Mouse (Mus musculus): ENCODE results near the gene Gm20388. TPM values are rescaled to one million over a fixed set of nuclear protein-coding genes. Genes with fewer than 3 reads are reported as not detected.
A peak's percentile ranks its signal among the peaks of the same experiment; 100 is the strongest.

Gene Gm20388
- total RNA-seq, 2 experiments from 2014 or later: 10.3 to 10.6 TPM

DNA sequence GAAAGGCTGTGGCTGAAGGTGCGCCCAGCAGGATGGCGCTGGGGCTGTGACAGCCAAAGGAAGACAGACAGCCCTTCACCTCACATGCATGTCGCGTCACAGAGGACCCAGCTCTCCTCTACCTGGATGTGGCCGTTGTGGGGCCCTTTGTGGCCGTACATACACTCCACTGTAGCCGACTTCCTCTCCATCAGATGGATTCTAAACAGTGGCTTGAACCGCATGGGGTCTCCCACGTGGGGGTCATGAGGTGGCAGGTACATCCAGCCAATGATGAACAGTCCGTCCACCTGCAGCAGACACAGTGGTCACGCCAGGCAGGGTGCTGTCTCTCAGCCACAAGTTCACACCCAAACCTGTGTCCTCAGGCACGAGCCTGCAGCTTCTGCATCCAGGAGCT is 1649.2 kb downstream of the Gm20388 start:
- intact Hi-C loops (cut with DNase I): no loop called here
- no peak for DNase-seq (ENCODE audit: low spot score in 2 of 2)

DNA sequence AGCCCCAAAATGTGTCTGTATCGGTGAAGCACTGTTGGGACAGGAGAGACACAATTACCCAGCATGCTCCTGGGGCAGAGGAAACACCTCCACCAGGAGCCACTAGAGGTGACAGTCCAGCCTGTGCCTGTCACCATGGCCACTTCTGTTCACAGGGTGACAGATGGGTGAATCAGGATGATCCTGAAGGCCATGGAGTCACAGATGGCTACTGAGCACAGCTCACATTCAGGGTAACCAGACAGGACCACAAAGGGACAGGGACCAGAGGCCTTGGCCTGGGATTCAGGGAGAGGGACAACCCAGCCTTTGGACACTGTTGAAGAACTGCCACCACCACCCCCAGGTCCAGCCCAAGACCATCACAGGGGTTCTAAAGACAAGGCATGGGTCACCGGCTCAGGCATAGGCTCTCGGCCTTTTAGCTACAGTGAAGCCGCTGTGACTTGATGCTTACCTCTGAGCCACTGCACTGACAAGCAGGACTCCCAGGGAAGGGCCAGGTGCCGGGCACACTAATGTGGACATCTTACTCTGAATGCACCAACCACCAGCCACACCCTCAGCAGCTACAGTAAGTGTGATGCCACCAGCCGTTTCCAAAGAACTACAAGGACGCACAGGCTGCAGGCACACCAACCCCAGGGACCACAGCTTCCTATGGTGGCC is 1649.9 kb downstream of the Gm20388 start:
- DNase-seq (ENCODE audit: low spot score in 2 of 2): no peak
- intact Hi-C loops (cut with DNase I): no loop called here

DNA sequence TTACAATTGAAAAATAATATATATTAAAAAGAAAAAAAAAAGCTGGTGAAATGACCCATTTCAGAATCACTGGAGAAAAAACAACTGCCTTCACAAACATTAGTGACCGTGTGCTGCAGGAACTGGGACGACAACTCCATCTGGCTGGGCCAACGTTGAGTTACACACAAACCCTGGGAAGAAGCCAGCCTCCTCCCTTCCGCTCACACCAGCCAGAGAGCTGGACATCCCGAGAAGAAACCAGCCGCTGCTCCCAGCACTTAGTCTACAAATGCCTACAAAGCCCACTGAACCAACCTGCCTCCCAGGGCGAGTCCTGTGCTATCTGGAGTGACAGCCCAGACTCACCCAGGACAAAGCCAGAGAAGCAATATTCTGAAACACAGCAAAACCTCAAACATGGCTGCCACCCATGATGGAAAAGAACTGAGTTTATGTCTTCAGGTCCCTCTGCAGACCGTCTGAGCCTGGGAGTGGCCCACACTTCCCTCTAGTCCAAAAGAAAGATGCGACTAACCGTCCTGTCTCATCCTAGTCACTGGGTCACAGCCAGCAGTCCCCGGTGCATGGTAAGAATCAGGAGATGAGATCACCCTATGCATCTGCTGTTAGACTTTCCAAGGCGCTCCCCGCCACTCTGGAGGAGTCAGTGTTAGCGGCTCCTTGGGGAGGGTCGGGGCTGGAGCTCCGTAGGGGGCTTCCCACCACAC is 1651.2 kb downstream of the Gm20388 start:
- intact Hi-C loops (cut with DNase I): no loop called here
- DNase-seq (ENCODE audit: low spot score in 2 of 2): no peak

DNA sequence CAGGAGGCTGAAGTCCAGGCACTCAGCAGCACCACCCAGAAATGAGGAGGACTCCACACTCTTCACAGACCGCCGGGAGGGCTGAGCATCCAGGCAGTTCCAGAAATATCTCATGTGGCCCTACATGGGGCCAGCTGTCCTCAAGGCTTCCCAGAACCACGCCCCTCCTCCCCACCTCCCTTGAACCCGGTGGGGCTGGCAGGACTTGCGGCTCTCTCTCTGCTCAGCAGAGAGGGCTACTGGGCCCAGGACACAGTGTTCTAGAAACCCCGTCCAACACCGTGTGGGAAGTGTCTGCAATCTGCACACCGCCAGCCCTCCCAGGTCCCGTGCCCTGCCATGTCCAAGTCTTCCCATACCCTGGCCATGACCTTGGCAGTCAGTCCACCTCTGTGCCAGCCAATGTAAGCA is 1652.3 kb downstream of the Gm20388 start:
- intact Hi-C loops (cut with DNase I): no loop called here

DNA sequence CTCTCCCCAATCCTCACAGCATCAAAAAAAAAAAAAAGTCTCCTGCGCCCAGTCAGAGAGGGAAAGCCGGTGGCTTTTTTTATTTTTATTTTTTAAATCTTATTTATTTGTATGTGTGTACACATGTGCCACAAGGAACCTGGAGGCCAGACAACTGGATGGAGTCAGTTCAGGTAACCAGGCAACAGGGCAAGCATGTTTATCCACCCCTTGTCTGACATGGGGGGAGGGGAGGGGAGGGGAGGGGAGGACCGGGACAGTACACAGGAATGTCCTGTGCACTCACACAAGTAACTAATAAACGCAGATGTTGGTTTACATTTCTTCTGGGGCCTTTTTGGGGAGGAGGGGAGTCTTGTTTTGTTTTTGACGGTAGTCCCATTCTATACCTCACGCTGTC is 1653.1 kb downstream of the Gm20388 start:
- no peak for DNase-seq (ENCODE audit: low spot score in 2 of 2)
- intact Hi-C loops (cut with DNase I): no loop called here

More for the DNA sequence above, 1652.3 kb downstream of the Gm20388 start:
- peak in 1 of 2 experiments; percentile 35 for DNase-seq (ENCODE audit: low spot score in 2 of 2)

DNA sequence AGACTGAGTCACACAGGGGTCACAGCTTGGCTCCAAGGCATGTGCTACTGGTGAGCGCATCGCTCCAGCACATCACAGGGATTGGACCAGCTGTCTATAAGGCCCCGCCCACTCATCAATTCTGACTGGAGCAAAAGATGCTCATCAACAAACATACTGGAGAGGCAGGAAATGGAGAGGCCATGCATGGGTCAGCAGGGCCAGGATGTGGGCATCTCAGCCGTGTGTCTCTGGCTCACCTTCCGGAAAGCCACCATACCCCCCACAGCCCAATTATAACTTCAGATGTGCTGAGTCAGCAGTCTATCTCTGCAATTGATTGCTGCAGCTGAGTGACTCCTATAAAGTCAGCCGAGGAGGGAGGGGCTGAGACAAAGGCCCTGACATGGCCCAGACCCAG is 1657.7 kb downstream of the Gm20388 start:
- DNase-seq (ENCODE audit: low spot score in 2 of 2): no peak
- intact Hi-C loops (cut with DNase I): no loop called here

DNA sequence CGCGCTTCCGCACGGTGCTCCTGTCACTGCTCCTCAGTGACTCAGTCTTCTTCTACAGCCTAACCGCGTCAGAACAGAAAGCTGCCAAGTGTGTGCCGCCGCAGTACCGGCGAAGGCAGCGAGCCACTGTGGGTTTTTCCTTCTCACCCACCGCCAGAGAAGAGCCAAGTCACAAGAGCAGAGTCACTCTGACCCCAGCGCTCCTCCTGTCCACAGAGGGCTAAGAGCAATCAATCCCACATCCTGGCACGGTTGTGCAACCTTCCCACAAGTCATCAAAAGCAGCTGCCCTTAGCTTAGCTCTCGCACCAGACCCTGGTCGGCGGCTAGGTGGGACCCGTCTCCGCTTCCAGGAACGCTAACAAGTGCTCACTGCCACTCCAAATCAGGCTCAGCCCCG is 1659.7 kb downstream of the Gm20388 start:
- intact Hi-C loops (cut with DNase I): no loop called here
- DNase-seq (ENCODE audit: low spot score in 2 of 2): peak in 1 of 2 experiments; percentile 61

DNA sequence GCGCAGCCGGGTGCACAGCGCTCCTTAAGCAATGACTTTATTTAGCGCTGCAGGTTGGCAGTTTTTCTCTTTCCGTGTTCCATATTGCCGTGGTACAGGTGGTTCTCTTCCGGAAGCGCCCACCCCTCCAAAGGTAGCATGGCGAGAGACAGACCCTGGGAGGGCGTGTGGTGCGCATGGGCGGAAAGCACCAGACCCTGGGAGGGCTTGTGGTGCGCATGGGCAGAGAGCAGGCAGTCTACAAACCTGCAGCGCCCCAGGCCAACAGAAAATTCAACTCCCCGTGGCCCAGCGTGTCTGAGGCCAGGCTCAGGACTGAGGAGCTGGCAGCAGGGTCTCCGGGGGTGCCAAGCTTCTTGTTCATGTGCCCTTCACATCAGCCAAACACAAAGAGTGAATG is 1660.2 kb downstream of the Gm20388 start:
- intact Hi-C loops (cut with DNase I): no loop called here
- no peak for DNase-seq (ENCODE audit: low spot score in 2 of 2)

DNA sequence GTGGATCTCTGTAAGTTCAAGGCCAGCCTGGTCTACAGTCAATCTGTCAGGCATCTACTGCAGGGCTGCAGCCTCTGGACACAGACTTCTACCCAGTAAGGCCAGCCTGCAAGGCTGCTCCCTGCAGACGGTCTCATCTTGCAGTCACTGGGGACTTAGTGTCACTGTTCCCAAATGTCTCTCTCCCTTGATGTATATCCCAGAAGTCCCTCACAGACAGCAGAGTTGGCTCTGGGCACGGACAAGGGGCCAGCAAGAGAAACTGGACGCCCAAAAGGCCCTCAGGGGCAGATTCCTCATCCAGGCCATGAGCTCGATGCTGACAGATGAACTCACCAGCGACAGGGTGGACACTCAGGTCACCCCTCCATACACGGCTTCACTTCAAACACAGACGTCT is 1661.5 kb downstream of the Gm20388 start:
- no peak for DNase-seq (ENCODE audit: low spot score in 2 of 2)
- intact Hi-C loops (cut with DNase I): no loop called here

DNA sequence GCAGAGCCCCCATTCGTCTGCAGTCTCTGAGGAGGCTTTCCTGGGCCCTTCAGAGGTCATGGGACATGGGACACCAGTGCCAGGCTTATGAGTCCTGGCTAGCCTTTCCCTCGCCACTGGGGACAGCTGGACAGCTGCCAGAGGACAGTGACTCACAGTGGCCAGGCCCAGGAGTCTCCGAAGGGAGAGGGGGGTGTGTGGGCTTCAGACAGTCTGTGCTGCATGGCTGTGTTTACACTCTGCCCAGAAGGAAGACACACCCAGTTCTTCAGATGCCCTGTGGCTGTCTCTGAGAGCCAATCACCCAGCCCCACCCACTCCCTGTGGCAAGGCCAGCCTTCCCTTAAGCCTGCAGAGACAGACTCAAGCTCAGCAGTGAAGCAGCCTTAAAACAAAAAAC is 1662.6 kb downstream of the Gm20388 start:
- intact Hi-C loops (cut with DNase I): no loop called here
- DNase-seq (ENCODE audit: low spot score in 2 of 2): no peak

DNA sequence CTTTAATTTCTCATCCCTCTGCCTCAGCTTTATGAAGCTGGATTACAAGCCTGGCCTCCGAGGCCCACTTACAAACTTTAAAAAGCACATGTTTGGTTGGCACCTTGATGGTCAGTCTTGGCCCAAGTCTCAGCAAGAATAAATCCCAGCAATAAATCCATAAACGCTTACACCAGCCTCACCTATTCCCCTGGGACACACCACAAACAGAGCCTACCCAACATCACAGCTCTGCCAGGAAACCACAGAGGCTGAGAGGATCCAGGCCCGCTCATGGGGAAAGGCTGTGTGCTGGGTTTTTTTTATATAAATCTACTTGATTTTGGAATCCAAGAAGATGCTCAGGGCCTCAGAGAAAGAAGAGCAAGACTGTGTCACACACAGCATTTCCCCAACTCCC is 1665.0 kb downstream of the Gm20388 start:
- intact Hi-C loops (cut with DNase I): loop anchor here (5.0 kb wide), 1 partner anchor 463 kb away; no protein-coding TSS in a partner anchor
- no peak for DNase-seq (ENCODE audit: low spot score in 2 of 2)

DNA sequence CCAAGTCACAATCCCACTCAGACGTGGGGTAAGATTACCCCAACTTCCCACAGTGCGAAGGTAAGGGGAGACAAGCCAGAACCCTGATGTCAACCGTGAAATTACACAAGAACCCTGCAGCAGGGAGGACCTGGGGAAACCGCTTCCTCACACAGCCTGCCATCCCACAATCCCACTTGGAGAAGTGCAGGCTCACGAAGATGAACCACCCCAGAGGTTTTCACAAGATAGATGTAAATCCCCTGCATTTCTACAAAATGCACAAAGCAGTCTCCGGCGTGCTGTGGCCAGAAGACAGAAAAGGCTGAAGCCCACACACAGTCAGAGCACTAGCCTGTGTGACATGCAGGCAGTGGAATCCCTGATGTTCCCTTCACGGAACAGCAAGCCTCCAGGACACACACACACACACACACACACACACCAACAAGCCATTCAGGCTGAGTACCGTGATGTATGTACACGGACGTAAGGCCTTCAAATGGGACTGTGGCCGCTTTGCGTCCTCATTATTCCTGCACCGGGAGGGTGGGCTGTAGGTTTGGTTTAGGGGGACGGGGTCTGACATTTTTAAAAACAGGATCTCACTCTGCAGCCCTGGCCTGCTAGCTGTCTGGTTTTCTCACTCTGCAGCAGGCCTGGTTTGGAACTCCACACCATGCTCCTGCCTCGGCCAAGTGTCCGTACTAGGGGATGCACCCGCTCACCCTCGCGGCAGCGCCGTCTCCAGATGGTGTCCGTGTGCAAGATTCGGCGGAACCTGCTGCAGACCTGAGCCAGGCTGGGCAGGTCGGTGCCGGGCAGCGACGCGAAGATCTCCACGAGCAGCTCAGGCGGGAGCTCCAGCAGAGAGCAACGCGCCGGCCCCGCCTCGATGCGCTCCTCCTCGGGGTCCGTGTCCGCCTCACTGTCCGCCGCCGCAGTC is 1667.4 kb downstream of the Gm20388 start:
- intact Hi-C loops (cut with DNase I): loop anchor here (5.0 kb wide), 1 partner anchor 466 kb away; no protein-coding TSS in a partner anchor

DNA sequence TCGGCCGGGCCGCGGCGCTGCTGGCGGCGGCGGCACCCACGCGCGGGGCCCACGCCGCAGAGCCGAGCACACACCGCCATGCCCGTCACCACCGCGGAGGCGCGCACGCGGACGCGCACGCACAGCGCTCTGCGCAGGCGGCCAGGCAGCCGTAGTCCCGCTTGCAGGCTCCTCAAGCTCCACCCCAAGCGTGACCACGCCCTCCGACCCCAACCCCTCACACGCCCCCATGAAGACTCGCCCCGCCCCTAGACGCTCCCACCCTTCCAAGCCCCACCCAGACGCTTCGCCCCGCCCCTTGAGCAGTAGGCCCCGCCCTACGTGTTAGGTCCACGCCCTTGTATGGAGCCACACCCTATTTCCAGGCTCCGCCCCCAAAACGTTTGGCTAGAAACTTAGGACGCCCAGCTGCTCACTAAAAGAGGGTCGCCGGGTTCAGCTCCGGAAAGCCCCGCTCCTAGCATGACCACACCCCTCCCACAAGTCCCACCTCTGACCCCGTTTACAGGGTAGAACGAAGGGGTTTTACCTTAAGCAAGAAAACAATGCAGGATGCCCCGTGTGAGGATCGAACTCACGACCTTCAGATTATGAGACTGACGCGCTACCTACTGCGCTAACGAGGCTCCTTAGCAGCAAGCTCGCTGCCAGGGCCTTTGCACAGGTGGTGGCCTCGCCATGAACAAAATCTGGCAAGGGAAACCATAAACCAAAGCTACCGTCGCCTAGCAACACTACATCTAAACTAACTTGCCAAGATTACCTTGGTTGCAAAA is 1668.2 kb downstream of the Gm20388 start, which contains the start of gene Fbxo31:
Gene Fbxo31 (minus strand): TSS at position 131 of the 776 bp plus-strand sequence.
- intact Hi-C loops (cut with DNase I): loop anchor here (5.0 kb wide), 1 partner anchor 467 kb away; no protein-coding TSS in a partner anchor
- DNase-seq (ENCODE audit: low spot score in 2 of 2): peak; percentile 91 to 93

More for the DNA sequence above, 1667.4 kb downstream of the Gm20388 start:
- DNase-seq (ENCODE audit: low spot score in 2 of 2): peak in 1 of 2 experiments; percentile 45

DNA sequence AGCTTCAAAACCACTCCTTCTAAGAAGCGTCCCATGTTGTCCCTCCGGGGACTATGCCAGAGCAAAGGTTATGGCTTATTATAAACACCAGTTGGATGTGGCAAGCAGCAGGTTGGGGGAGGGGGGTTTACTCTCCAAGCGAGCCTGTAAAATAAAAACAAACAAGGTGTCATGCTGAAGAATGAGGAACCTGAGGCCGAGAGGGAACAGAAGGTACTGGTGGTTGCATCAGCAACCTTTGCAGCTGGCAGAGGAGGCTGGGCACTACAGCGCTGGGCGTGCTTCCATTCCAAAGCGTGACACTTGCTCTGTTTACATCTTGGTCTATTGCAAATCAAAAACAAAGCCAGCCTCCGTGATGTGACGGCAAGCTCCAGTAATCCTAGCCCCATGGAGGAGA is 1669.8 kb downstream of the Gm20388 start:
- no peak for DNase-seq (ENCODE audit: low spot score in 2 of 2)
- intact Hi-C loops (cut with DNase I): no loop called here

DNA sequence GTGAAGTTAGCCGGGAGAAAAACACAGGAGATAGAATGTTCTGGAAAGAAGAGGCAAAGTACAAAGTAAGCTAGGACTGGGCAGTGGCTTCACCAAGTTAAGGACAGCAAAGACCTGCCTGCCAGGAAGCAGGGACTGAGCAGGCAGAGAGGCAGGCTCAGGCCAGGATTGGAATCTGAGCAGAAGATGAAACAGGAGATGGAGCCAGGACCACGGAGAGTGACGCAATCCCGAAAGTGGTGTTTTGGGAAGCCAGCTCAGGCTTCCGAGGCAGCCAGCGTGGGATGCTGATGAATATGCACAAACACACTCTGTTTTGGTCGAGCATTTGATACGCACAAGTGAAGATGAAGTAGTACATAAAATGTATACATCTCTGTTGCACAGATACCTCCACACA is 1673.0 kb downstream of the Gm20388 start:
- DNase-seq (ENCODE audit: low spot score in 2 of 2): no peak
- intact Hi-C loops (cut with DNase I): no loop called here

DNA sequence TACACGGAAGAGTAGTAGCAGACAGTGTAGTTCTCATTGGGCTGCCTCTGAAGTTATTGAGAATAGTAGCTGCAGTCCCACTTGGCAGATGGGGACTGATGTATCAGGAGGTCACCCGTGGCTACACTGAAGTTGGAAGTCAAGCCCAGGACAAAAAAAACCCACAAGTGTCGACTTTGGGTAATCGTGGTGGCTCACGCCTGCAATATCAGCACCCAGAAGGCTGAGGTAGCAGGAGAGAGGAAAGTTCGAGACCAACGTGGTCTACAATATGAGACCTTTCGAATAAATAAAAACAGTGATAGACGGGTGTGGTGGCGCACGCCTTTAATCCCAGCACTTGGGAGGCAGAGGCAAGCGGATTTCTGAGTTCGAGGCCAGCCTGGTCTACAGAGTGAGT is 1674.1 kb downstream of the Gm20388 start:
- no peak for DNase-seq (ENCODE audit: low spot score in 2 of 2)
- intact Hi-C loops (cut with DNase I): no loop called here

DNA sequence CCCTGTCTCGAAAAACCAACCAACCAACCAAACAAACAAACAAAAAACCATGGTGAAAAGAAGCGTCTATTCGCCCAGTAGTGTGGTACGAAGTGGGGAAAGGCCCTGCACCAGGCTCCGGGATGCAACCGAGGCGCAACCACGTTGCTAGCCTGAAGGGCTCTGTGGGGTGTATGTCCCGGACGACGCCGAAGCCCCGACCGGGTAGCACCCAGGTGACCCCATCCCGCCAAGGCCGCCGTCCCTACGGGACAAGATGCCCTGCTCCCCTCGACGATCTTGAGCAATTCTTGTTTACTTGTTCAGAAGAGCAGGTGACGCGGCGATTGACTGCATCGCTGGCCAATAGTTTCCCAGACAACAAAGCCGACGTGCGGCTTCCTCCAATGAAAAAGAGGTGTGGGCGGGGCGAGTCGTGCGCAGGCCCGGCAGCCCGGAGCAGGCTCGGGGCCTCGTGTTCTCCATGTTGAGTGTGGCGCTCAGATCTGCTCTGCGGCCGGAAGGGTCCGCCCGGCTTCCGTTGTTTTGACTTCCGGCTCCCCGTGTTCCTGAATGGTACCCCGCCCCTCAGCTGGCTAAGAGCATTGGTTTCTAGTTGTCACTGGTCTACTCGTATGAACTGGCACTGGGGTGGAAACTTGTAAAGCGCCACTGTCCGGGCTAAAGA is 1674.7 kb downstream of the Gm20388 start:
- intact Hi-C loops (cut with DNase I): no loop called here
- DNase-seq (ENCODE audit: low spot score in 2 of 2): peak; percentile 100

DNA sequence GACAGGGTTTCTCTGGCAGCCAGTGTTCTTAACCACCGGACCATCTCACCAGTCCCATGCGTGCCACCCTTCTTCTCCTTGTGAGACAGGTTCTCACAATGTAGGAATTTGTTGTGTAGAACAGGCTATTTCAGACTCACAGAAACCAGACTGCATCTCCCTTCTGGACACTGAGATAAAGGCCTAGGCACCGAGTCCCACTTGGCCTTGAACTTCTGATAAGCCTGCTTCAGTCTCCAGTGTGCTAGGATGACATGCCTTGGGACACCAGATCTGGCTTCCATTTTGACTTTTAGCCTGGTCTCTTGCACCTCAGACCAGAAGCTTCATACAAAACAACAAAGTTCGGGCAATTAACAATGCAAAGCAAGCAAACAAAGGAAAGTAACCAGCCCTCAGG is 1678.1 kb downstream of the Gm20388 start:
- no peak for DNase-seq (ENCODE audit: low spot score in 2 of 2)
- intact Hi-C loops (cut with DNase I): no loop called here
